In the genomic region with DNA sequence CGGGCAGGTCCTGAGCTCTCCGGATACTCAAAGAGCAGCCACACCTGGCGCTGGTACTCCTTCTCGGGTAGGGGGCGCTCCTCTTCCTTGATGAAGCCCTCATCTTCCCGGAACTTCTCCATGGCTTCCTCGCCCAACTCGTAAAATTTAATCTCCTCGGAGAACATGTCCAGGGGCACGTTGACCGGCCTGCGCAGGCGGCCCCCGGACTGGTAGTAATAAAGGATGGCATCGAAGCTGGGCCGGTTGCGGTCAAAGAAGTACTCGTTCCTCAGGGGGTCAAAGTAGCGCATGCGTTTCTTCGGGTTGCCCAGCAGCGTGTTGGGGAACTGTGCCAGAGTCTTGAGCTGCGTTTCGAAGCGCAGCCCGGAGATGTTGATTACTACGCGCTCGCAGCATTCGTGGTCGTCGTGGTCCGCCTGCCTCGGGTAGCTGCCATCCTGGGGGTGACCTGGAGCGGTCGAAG, we compare ENCODE assay signal across 9 mouse cellular contexts. TPM values are rescaled to one million over a fixed set of nuclear protein-coding genes. Genes with fewer than 3 reads are reported as not detected.
DNase-seq lines count a peak whose midpoint lies in the region; ATAC-seq and TF ChIP-seq lines count a peak whose summit lies in the region.
"Had no signal": no experiment of that assay in that cellular context is flagged by ENCODE, and none has a peak within 500 bp of the region (broad histone marks: within the 10 kb centered on the region; RNA-seq: fewer than 3 reads in every experiment).

No protein-coding gene starts in this region.

- WGBS in lung, embryonic 15.5 days, result 2% methylated on average over 36 of the region's 36 CpGs
- 3% methylated on average over 36 of the region's 36 CpGs for WGBS in heart, embryonic 16.5 days
- 1% methylated on average over 36 of the region's 36 CpGs for WGBS in stomach, embryonic 14.5 days

- H3K27ac ChIP-seq in lung, embryonic 15.5 days, result no peak overlapping the region
- H3K27ac ChIP-seq in cortical plate, adult 2 months (ENCODE audit: insufficient read depth, low read length), result peak overlapping the region; percentile 99
- H3K27ac ChIP-seq in heart, embryonic 16.5 days (ENCODE audit: low read length), result no peak overlapping the region
- no peak overlapping the region for H3K27ac ChIP-seq in stomach, embryonic 14.5 days (ENCODE audit: low read length)

- no peak for TF ChIP-seq POLR2A in cortical plate, adult 2 months (IDR thresholded peaks at IDR 0.05; ENCODE audit: extremely low read depth, insufficient read depth, low read length)

- peak overlapping the region; percentile 37 for H3K4me3 ChIP-seq in lung, embryonic 15.5 days
- H3K4me3 ChIP-seq in cortical plate, adult 2 months (ENCODE audit: insufficient read depth, low read length), result peak overlapping the region; percentile 99
- peak overlapping the region; percentile 55 for H3K4me3 ChIP-seq in heart, embryonic 16.5 days (ENCODE audit: low read length)
- H3K4me3 ChIP-seq in stomach, embryonic 14.5 days (ENCODE audit: low read depth, low read length), result peak overlapping the region; percentile 43

- no peaks in the 10 kb centered on the region for H3K36me3 ChIP-seq in lung, embryonic 15.5 days
- H3K36me3 ChIP-seq in heart, embryonic 16.5 days (ENCODE audit: control insufficient read depth, insufficient read depth), result no peaks in the 10 kb centered on the region
- H3K36me3 ChIP-seq in stomach, embryonic 14.5 days (ENCODE audit: control insufficient read depth, insufficient read depth, low read length), result no peaks in the 10 kb centered on the region

- no peaks in the 10 kb centered on the region for H3K9me3 ChIP-seq in lung, embryonic 15.5 days
- no peaks in the 10 kb centered on the region for H3K9me3 ChIP-seq in heart, embryonic 16.5 days (replicated peaks; ENCODE audit: control insufficient read depth, low read length)
- H3K9me3 ChIP-seq in stomach, embryonic 14.5 days (ENCODE audit: control insufficient read depth, low read depth, low read length), result no peaks in the 10 kb centered on the region

- no peak overlapping the region for H3K9ac ChIP-seq in lung, embryonic 15.5 days
- no peak overlapping the region for H3K9ac ChIP-seq in heart, embryonic 16.5 days (ENCODE audit: low read length)
- H3K9ac ChIP-seq in stomach, embryonic 14.5 days (replicated peaks; ENCODE audit: low read depth, low read length), result no peak overlapping the region

- TF ChIP-seq CTCF in cortical plate, adult 2 months (IDR thresholded peaks at IDR 0.05; ENCODE audit: extremely low read depth, insufficient read depth, low read length), result peak; percentile 18; the same call in 1 of the 2 replicates

- no peak for ATAC-seq in lung, embryonic 15.5 days (ENCODE audit: borderline replicate concordance, extremely low read depth, low FRiP score, low TSS enrichment)
- ATAC-seq in heart, embryonic 16.5 days (replicated peaks; ENCODE audit: extremely low read depth, insufficient read depth, low FRiP score), result no peak
- ATAC-seq in stomach, embryonic 14.5 days (ENCODE audit: insufficient number of reproducible peaks, insufficient read depth, low FRiP score, low read depth), result no peak
- no peak for ATAC-seq in activated CD4-positive, CD25-positive, alpha-beta regulatory T cell, adult 4 months
- ATAC-seq: Patski had no signal

- peaks cover 84% of the 10 kb centered on the region for H3K27me3 ChIP-seq in lung, embryonic 15.5 days
- H3K27me3 ChIP-seq in heart, embryonic 16.5 days (ENCODE audit: control insufficient read depth, insufficient read depth, low read length), result peaks cover 80% of the 10 kb centered on the region
- peaks cover 33% of the 10 kb centered on the region for H3K27me3 ChIP-seq in stomach, embryonic 14.5 days (ENCODE audit: control insufficient read depth, insufficient read depth, low read length)

- H3K4me2 ChIP-seq in lung, embryonic 15.5 days, result peak overlapping the region; percentile 68
- H3K4me2 ChIP-seq in heart, embryonic 16.5 days (ENCODE audit: low read depth, low read length), result peak overlapping the region; percentile 87
- H3K4me2 ChIP-seq in stomach, embryonic 14.5 days (replicated peaks; ENCODE audit: low read depth, low read length), result peak overlapping the region; percentile 81

- DNase-seq in lung, postnatal 25 days (ENCODE audit: low spot score), result no peak
- DNase-seq in kidney, postnatal 36 days, result peak; percentile 17 to 69
- DNase-seq in lung, postnatal 10 days, result peak; percentile 10

- H3K4me1 ChIP-seq in lung, embryonic 15.5 days, result peaks cover 37% of the 10 kb centered on the region
- peaks cover 9% of the 10 kb centered on the region for H3K4me1 ChIP-seq in cortical plate, adult 2 months (ENCODE audit: control insufficient read depth, insufficient read depth, low read length)
- peaks cover 22% of the 10 kb centered on the region for H3K4me1 ChIP-seq in heart, embryonic 16.5 days (ENCODE audit: control insufficient read depth, insufficient read depth, low read length)
- peaks cover 9% of the 10 kb centered on the region; the same call in 1 of the 2 replicates for H3K4me1 ChIP-seq in stomach, embryonic 14.5 days (ENCODE audit: control insufficient read depth, insufficient read depth, low read length)

RNA-seq across cellular contexts. Expression of gene Kcna1, which starts 3.3 kb away (rescaled TPM):
- polyA plus RNA-seq in lung, embryonic 15.5 days (2015; fragmentation: Nextera tagmentation; extraction: Ambion mirVana), result 0.34 and 0.35 TPM in 2 replicates
- 27.2 and 30.1 TPM in 2 replicates for polyA plus RNA-seq in cortical plate, adult 2 months (2012; rRNA removed)
- 0.26 and 0.37 TPM in 2 replicates for polyA plus RNA-seq in heart, embryonic 16.5 days (2015; fragmentation: Nextera tagmentation; extraction: Ambion mirVana)
- 1.5 and 1.7 TPM in 2 replicates for polyA plus RNA-seq in stomach, embryonic 14.5 days (2014; fragmentation: Nextera tagmentation; extraction: Ambion mirVana)
- under 1 TPM in 1 of 2 experiments, not detected in 1; 0.13 TPM for polyA plus RNA-seq in activated CD4-positive, CD25-positive, alpha-beta regulatory T cell, adult 4 months (2017; shearing (Covaris generic))

Comparison
In these comparisons a context has a peak if more than half of its experiments do, and no peak if none do; other contexts are left out.
1. H3K4me3 ChIP-seq: peak in every context shown above with its lines; median percentile 99 in cortical plate, adult 2 months; 55 in heart, embryonic 16.5 days; 43 in stomach, embryonic 14.5 days; 37 in lung, embryonic 15.5 days.
2. RNA of gene Kcna1, which starts 3.3 kb away (polyA plus RNA-seq): 27.2 to 30.1 TPM in cortical plate, adult 2 months; 1.5 to 1.7 TPM in stomach, embryonic 14.5 days, 0.26 to 0.37 TPM in heart, embryonic 16.5 days, 0.34 to 0.35 TPM in lung, embryonic 15.5 days and 0.13 TPM in activated CD4-positive, CD25-positive, alpha-beta regulatory T cell, adult 4 months; every median in the first group is over 10 times any median in the second.
3. Peak in every context shown above with its lines, with median percentiles within 50 percentile points of each other: H3K4me2 ChIP-seq.